Mouse (Mus musculus) megakaryocyte progenitor cell, adult 5-6 weeks (primary cell): ENCODE measurements at regions not wholly inside any gene's neighbourhood (a gene's known extent, or its start where the extent isn't known, plus 50 kb on each side); places are given as distances from the start of the nearest gene placed in this dataset.

ENCODE experiments used
- ATAC-seq: replicated peaks from 2 replicates; pipeline ENCODE4 v1.8.0; 2016; ENCODE audit warnings: mild to moderate bottlenecking, moderate TSS enrichment, inconsistent platforms; ENCODE audit not compliant: poor library complexity

DNA sequence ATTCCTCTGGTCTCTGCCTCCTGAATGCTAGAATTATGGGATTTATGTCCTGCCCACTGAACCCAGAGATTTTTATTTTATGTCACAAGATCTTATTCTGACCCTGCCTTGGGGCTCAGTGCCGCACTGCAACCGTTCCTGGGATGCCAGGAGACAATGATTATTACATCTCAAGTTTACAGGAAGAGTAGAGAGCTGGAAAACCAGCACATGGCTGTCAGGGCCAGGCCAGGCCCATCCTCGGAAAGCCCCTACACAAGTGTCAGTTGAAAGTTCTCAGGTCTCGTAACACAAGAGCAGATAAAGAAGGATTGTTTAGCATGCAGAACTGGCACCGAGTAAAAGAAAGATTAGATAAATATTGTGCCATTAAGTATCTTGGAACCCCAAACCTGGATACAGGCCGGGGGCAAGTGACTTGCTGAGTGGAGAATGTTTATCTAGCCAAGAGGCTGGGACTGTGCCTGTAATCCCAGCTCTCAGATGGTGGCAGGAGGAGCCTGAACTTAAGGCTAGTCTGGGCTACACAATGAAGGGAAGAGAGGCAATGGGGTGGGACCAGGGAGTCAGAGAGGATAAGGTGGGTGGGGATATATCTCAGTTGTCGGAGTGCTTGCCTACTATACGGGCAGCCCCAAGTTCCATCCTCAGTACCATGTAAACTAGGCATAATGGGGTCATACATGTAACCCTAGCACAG is 132.3 kb downstream of the Cd24a start:
- ATAC-seq, result peak; percentile 66

DNA sequence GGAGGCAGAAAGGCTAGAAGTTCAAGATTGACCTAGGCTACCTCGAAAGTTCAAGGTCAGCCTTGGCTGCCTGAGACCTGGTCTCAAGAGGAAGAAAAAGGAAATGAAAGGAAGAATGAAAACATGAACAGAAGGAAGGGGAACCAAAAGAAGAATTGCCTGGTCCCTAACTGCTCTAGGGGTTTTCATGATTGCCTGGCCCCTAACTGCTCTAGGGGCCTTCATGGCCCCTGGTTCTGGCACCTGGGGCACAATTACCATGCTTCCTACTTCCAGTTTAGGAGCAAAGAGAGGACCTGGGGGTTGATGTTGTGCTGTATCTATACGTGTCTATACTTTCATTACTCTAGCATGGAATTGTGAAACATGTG is 132.8 kb downstream of the Cd24a start:
- ATAC-seq, result 0 out of 2 replicates have a peak, but pooled peaks have one; percentile 7

DNA sequence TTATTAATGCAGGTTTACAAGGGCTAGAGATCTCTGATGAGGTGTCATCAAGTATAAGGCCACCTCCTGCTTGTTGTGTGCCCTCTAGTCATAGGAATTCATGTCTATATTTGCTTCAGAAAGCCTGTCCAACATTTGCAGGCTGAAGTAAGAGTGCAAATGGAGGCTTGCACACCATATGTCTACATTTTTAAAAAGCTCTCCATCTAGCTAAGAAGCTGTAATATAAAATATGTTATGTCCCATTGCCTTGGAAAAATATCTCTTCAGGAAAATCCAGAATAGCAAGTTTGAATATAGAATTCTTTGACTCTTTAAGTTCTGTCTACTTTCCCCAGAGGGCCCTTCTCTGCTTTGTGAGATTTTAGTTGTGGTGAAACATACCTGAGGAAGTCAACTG is 134.6 kb downstream of the Cd24a start:
- ATAC-seq, result no peak

DNA sequence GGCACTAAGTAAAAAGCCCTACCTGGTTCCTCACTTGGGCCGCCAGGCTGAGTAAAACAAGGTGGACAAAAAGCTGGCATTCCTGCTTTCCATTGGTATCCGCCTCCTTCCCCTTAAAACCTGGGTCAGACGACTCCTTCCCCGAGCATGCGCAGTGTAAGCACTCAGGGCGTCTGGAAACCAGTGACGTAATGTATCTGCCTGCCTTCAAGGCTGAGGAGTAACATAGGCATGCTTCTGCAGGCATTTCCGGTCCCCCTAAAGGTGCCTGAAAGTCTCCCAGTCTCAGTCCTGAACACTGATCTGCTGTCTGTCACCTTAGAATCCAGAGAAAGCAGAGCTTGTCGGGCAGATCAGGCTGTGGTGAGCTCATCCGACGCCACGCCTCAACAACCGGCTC is 140.7 kb downstream of the Cd24a start:
- ATAC-seq, result no peak

DNA sequence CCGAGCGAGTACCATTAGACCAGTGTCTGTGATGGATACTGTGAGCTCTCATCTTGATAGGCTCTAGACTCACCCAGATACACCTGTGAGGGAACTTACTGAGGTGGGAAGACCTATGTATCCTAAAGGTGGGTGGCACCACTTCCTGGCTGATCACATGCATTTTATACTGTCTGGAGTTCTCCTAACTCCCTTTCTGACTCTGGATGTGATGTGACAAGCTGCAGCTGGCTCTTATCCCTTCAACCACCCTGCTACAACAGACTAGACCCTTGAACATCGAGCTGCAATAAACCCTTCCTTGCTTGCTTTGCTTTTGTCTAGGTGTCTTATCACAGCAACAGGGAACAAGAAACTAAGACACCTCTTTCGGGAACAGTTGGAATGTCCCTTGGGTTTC is 143.3 kb downstream of the Cd24a start:
- no peak for ATAC-seq

DNA sequence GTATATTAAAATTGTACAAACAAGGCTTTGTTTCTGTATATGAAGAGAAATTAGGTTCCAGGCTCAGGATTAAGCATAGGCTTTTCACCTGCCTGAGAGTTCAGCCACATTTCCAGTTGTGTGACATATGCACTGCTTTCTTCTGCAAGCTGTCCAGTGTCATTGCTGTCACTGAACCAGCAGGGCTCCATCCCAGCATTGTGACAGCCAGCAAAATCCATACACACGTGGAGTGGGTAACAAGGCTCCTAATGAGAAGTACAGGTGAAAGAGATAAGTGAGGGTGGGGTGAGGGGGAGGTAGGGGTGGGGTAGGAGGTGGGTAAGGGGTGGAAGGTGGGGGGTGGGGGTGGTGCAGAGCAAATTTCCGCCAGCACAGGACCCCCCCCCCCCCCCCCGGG is 144.1 kb downstream of the Cd24a start:
- no peak for ATAC-seq

DNA sequence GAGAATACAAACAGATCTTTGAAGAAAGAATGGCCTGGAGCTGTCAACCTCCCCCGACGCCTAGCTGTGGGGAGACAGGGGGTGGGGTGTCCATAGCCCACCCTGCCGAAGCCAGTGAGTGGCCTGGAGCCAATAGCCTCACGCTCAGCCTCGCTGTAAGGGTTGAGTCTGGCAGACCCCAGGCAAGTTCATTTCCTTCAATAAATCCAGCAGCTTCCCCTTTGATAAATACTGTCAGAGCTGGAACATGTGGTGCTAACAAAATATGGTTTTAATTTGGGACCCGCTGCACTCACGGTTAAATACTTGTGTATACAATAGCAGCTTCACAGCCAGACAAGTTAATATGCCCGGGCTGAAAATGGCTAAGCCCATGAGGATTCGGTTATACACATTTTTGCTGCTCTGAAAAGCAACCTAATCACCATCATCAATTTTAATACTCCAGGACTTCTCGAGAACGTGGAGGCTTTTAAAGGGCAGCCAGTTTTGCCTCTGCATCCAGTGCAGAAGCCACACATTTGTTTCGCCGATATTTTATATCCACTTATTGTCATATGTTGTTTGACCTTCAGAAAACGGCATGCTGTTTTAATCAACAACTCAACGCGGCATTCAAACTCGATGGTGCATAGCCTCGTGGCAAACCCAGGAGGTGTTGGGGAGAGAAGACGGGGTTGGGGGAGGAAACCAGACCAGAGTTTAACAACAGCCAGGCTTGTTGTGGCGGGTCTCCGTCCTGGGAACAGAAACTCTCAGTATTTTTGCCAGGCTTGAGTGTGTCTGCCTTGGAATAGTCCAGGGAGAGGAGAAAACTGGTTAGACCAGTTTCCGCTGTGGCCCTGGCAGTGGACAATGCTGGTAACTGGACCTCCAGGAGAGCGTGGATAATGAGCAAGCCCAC is 144.9 kb downstream of the Cd24a start:
- ATAC-seq, result peak; percentile 40; the same call in 1 of the 2 replicates

DNA sequence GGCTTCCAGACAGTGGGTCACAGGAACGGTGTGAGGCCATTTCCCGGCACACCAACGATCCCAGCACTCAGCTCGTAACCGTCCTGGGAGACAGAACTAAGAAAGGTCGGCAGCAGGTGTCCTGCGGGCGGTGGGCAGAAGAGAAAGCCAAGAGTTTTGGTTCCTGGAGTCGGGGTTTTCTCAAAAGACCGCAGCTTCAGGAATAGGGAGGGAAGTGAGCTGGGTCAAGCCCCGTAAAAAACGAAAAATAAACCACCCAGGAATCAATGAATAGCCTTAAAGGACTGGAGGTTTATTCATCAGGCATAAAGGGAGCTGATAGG is 145.5 kb downstream of the Cd24a start:
- ATAC-seq, result peak; percentile 29; the same call in 1 of the 2 replicates

DNA sequence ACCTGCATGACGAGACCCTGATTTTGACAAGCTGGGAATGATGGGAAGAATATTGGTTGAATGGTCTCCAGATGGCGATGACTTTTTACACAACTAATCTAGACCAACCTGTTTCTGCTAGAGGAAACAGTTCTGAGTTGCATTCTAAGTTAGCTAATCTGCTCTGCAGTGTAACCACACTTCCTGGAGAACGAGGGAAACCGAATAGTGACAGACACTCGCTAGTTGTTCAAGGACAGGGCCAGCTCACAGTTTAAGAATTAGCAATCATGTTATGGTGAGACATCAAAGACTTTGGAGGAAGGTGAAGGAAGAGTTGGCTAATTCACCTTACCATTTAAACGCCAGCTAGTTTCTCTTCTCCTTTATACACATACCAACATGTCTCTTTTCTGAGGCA is 149.7 kb downstream of the Cd24a start:
- peak; percentile 79 for ATAC-seq

DNA sequence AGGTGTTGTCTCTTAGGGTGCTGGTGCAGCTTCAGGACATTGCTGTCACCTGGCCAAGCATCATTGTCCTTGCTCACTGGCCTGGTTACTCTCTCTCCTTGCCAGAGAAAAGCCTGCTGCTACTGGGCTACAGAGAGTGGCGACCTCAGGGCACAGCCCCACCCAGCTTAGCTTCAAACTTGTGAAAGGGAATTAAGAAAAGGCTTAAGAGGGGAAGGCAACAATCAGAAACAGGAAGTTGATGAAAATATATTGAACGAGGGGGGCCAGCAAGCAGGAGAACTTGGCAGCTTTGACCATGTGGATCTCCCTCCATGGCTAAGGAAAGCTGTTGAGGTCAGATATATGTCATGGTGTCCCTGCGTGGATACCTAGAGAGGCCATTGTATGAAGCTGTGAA is 151.1 kb downstream of the Cd24a start:
- ATAC-seq, result peak; percentile 52

DNA sequence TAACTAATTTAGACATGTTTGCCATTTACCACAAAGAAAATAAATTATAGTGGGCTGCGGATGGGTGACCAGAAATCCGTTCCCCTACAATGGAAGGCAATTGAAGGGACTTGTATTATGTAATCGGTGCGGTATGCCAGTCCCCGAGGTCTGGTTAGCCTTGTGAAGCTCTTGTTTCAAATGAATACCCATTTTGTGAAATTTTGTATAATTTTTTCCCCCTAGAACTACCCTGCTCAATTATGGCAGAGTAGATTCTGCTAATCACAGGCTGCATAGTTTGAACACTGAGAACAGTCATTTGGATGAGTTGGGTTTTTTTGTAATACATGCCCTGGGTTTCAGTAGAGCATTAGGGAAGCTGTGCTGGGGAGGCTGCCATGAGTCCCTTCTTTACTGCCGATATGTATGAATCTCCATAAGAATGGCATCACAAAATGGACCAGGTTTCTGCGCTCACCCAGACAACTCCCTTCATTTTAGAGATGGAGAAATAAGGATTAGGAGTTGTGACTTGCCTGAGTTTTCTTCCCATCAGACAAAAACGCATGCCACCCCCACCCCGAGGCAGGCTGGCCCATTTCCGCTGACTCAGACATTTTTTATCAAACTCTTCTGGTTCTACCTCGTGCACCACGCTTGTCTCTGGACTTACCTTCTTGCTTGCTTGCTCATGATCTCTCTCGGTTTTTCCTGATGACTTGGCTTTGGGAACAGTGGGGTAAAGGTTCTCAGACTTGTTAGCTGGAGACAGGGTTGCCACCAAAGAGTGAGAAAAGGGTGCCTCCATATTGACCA is 155.7 kb downstream of the Cd24a start:
- ATAC-seq, result no peak

DNA sequence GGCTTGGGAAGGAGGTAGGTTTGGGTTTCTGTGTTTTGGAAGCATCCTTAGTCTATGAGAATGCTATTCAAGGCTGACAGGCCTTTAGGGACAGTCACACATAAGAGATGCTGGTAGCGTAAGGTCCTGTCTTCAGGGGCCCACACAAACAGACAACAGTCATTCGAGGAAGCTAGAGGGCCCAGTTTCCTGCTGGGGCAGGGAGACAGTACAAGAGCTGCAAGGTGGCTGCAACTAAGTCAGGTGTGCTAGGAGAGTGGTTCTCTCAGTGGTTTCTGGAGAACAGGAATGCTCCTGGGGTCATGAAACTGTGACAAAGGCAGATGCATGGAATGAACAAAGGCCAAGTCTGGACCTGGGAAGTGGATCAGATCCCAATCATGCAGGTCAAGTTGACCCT is 161.1 kb downstream of the Cd24a start:
- no peak for ATAC-seq

DNA sequence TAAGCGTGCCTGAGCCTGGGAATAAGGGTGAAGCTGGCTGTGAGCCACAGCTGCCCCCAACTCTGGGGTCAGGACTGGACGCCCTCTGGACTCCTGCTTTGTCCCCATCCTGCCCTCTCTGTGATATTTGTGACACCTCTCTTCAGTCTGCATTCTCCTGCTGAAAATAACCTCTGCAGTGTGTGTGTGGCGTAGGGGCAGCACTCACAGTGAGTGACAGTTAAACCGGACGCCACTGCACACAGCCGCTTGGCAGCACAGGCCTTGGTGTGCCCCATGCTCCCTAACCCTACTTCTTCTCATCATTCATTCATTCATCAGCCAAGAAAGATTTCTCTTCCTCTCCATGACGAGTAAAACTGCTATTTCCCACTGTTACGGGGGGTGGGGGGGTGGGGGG is 161.6 kb downstream of the Cd24a start:
- ATAC-seq, result no peak

DNA sequence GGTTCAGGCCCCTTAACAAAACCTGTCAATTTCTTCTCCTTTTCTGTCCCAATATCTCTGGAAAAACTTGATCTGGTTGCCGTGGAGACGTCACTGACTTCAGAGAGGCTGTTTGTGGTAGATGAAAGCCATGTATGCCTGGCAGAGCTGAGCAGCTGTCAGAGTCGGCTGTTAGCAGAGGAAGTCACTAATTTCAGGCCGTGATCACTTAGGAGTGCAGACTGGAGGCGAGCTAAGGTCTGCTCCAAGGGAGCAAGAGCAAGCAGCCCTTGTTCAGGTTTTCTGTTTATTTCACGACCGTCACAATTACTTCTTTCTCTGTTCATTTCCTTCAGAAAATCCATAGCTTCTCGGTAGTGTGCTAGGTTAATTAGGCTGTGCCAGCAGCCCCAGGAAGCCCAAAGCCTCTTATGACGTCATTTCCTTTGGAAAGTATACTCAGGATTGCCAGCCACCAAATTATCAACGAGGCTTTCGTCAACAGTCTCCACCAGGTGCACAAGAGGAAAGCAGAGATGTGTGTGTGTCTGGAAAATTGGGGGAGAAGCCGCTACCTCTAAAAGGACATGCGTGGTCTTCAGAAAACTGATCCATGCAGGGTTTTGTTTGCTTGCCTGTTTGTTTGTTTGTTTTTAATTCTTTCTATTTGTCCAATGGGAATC is 161.2 kb downstream of the Qrsl1 start:
- peak; percentile 77 for ATAC-seq

DNA sequence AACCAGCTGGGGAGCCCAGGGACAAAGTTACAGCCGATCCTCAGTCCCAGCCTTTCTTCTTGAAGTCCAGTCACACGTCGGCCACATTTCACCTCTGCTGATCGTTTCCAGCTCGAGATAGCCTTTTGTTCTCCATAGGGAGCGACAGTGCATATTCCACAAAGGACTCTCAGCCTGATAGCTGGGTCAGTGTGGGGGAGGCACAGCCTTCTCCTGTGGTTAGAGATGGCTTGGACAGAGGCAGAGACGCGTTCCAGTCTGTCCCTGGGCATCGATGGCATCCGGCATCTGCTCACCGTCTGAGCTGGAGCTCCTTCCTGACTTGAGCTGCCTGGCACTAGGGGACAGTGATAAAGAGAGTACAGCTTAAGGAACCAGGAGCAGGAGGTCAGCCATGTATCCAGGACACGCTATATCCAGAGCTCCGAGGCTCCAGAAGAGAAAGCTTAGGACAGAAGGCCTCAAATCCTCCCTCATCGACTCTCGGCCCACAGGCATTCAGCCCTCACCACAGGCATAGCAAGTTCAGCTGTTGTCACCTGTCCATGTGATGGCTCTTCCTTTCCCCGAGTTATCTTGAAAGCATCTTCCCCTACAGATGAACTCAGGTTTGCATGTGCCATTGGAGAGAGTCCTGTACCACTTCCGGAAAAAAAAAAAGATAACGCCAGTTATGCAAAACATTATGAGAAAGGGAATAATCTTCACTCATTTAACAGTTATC is 160.0 kb downstream of the Qrsl1 start:
- no peak for ATAC-seq

DNA sequence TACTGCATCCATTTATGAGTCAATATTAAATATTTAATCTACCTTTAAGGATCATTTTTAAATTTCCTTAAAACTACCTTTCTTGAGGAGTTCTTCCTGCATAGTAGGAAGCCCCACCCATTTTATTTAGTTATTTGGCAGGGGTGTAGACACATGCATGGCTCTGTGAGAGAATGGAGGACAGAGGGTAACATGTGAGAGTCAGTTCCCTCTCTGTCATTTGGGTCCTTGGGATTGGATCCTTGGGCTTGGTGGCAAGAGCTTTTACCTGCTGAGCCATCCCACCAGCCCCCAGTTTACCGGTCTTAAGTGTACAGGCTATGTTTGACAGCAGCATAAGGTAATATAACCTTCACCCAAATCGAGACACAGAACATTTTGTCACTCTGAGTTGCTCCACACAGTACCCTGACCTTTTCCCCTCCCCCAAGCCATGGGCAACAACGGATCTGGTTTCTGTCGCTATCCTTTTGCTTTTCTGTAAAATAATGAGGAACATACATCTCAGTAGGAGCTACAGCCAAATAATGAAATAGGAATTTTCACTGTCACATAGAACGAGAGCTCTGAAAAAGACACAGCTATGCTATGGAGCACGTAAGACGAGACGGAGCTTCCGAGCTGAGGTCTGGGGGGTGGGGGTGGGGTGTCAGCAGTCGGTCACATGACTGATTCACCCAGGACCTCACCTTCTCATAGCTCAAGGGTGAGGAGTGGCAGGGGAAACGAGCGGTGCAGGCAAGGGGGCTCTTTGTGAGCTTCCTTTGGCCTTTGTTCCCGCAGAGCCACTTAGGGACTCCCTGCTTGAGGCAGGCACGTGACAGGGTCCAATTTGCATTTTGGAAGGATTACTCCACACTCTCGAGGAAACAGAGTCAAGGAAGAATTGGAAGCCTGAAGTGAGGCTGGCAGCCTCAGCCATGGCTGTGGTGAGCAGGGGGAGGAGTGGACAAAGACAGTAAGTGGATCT is 159.2 kb downstream of the Qrsl1 start:
- peak; percentile 23 for ATAC-seq

DNA sequence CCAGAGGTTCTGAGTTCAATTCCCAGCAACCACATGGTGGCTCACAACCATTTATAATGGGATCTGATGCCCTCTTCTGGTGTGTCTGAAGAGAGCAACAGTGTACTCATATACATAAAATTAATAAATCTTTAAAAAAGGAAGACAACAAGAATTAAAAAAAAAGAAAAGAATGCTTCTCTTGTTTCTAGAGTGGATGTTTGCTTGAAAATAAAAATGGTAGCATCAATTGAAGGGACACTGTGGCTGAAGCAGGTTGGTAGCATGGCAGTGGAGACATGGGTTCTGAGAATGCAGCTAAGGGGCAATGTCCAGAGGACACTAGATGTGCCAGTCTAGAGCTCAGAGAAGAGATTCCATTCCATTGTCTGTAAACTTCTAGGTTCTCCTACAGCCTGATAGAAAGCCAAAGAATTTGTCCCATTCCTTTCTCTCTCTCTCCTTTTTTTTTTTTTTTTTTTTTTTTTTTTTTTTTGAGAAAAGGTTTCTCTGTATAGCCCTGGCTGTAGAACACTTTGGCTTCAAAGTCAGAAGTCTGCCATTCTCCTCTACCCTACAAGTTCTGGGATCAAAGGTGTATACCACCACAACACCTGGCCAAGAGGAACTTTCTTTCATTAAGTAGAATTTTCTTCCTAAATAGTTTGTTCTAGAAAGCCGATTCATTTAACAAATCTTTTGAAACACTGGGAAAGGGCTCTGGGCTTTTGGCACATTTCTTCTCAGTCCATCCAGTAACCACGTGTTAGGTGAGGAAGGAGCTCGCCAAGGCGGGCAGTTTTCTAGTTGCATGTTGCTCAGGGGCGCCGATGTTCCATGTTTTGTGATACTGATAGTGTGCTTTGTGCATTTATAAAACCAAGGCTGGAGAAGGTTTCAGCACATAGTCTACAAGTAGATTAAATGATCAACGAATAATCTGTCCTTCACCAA is 158.1 kb downstream of the Qrsl1 start:
- ATAC-seq, result no peak

DNA sequence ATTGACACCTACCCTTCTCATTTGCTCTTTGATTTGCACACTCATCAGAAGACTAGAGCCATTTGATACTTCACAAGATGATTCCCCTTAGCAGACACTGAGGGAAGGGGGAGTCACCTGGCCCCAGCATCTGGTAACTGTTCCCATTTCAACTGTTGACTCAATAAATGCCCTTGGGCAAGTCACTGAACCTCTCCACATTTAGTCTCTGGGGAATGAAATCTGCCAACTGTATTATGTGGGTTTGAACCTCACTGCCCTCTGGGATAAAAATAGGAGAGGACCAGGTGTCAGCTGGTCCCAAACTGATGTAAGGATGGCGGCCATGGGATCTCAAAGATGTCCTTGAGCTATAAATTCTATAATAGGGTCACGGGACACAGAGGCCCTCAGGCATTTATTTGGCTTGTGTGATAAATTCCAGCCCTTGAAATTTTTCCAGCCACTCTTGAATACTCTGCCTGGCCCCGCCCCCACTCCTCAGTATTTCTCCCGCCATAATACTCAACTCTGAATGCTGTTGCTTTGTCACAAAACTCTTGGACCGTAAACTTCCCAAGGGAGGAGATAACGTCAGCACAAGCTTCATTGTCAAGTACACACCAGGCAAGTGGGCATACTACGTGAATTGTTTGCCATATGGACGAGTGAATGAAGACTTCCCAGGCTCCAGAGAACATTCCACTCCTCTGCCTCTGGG is 155.5 kb downstream of the Qrsl1 start:
- no peak for ATAC-seq
